Mouse (Mus musculus): ENCODE data around the gene Gpr84.

GRCm38 (mm10) chr15:103310365-103310910, at the start of gene Gpr84:
- TF ChIP-seq USF1 (IDR thresholded peaks at IDR 0.05; ENCODE audit: low read depth) (no peak), POLR2AphosphoS2 (IDR thresholded peaks at IDR 0.05; ENCODE audit: insufficient read length, low read depth) (no peak), MAX (IDR thresholded peaks at IDR 0.05; ENCODE audit: low read depth) (no peak), POLR2A (IDR thresholded peaks at IDR 0.05; ENCODE audit: insufficient read length, low read depth) (no peak), TCF3 (IDR thresholded peaks at IDR 0.05; ENCODE audit: insufficient read length, low read depth) (no peak), CEBPB (IDR thresholded peaks at IDR 0.05; ENCODE audit: insufficient read depth, poor library complexity, severe bottlenecking) (0 out of 2 replicates have a peak, but pooled peaks have one; percentile 21), E2F4 (IDR thresholded peaks at IDR 0.05; ENCODE audit: insufficient read depth) (no peak), SRF (IDR thresholded peaks at IDR 0.05; ENCODE audit: control insufficient read depth, insufficient read length, low read depth) (no peak), TCF12 (IDR thresholded peaks at IDR 0.05; ENCODE audit: insufficient read depth, poor library complexity, severe bottlenecking) (no peak)
